Mouse (Mus musculus) ES-E14 (cell line): ENCODE measurements at regions not wholly inside any gene's neighbourhood (a gene's known extent, or its start where the extent isn't known, plus 50 kb on each side); places are given as distances from the start of the nearest gene placed in this dataset.

Experiments used
- DNase-seq: peaks from one replicate; pipeline ENCODE4 v3.0.0-alpha.2; 2013; ENCODE audit warnings: low read depth, low spot score
- H3K27ac ChIP-seq: 2 replicates; pipeline ENCODE4 v1.5.1; 2012; ENCODE audit warnings: low read depth, mild to moderate bottlenecking, low read length, moderate library complexity, mixed read lengths; ENCODE audit not compliant: poor library complexity, insufficient read depth, severe bottlenecking
- H3K36me3 ChIP-seq: 2 replicates; pipeline ENCODE4 v1.6.1; 2012; ENCODE audit warnings: mild to moderate bottlenecking, low read length, moderate library complexity, mixed read lengths; ENCODE audit not compliant: control insufficient read depth, poor library complexity, insufficient read depth, severe bottlenecking
- H3K4me1 ChIP-seq, 2 experiments: fragments of 150-350 bp in 1 of 2; sonication (generic) in 1 of 2; 2 replicates each; pipeline ENCODE4 v1.6.1; 2012; ENCODE audit warnings: low read length in 2 of 2, mild to moderate bottlenecking in 1 of 2, mixed read lengths in 1 of 2; ENCODE audit not compliant: control insufficient read depth in 2 of 2, insufficient read depth in 2 of 2, poor library complexity in 1 of 2
- H3K4me3 ChIP-seq, 2 experiments: fragments of 150-350 bp in 1 of 2; sonication (generic) in 1 of 2; 2 replicates each; pipeline ENCODE4 v1.5.1; 2012; ENCODE audit warnings: low read length in 2 of 2, low read depth in 1 of 2, mild to moderate bottlenecking in 1 of 2, mixed read lengths in 1 of 2; ENCODE audit not compliant: insufficient read depth in 1 of 2, poor library complexity in 1 of 2, severe bottlenecking in 1 of 2
- H3K9ac ChIP-seq: 2 replicates; pipeline ENCODE4 v1.6.1; 2012; ENCODE audit warnings: low read depth, mild to moderate bottlenecking, low read length, mixed read lengths; ENCODE audit not compliant: poor library complexity, insufficient read depth, severe bottlenecking
- H3K9me3 ChIP-seq: fragments of 150-350 bp; sonication (generic); 2 replicates; pipeline ENCODE4 v1.6.1; 2012; ENCODE audit warnings: low read depth, mild to moderate bottlenecking, low read length; ENCODE audit not compliant: control insufficient read depth, insufficient read depth
- CHD2 ChIP-seq: IDR thresholded peaks from 2 replicates; pipeline ENCODE4 v1.6.1; 2014; ENCODE audit warnings: mild to moderate bottlenecking, low read depth, low read length, inconsistent platforms
- HCFC1 ChIP-seq: IDR thresholded peaks from 2 replicates; pipeline ENCODE4 v1.6.1; 2012; ENCODE audit warnings: low read length, inconsistent platforms, borderline replicate concordance; ENCODE audit not compliant: insufficient read depth
- MAFK ChIP-seq: IDR thresholded peaks from 2 replicates; pipeline ENCODE4 v1.6.1; 2014; ENCODE audit warnings: mild to moderate bottlenecking, low read depth, low read length, inconsistent platforms; ENCODE audit not compliant: insufficient read depth
- ZC3H11A ChIP-seq: IDR thresholded peaks from 2 replicates; pipeline ENCODE4 v1.6.1; 2012; ENCODE audit warnings: low read depth, mild to moderate bottlenecking, inconsistent platforms, low read length, borderline replicate concordance
- ZNF384 ChIP-seq: IDR thresholded peaks from 2 replicates; pipeline ENCODE4 v1.6.1; 2012; ENCODE audit warnings: low read depth, low read length, inconsistent platforms
- in situ Hi-C, 2 experiments: fragments of 600-800 bp; cut with MboI; formaldehyde crosslinking; loops; one replicate each; pipeline ENCODE4 v1.15.1; 2025; ENCODE audit warnings: low sequenced_read_pairs in 2 of 2, inconsistent platforms in 1 of 2; ENCODE audit not compliant: unreplicated experiment in 2 of 2

GRCm38 (mm10) chr4:142876151-142876550, 336.6 kb downstream of the Prdm2 start:
- Histone ChIP-seq H3K27ac (no peak overlapping the region), H3K4me1 (no peaks in the 10 kb centered on the region), H3K9me3 (no peaks in the 10 kb centered on the region), H3K4me3 (no peak overlapping the region), H3K36me3 (no peaks in the 10 kb centered on the region), H3K9ac (no peak overlapping the region)
- in situ Hi-C loops, result no loop called here
- TF ChIP-seq MAFK (no peak), ZNF384 (no peak), HCFC1 (no peak), CHD2 (no peak), ZC3H11A (no peak)
- no peak for DNase-seq

GRCm38 (mm10) chr4:142875105-142875504, 337.7 kb downstream of the Prdm2 start:
- no peak for DNase-seq

DNA sequence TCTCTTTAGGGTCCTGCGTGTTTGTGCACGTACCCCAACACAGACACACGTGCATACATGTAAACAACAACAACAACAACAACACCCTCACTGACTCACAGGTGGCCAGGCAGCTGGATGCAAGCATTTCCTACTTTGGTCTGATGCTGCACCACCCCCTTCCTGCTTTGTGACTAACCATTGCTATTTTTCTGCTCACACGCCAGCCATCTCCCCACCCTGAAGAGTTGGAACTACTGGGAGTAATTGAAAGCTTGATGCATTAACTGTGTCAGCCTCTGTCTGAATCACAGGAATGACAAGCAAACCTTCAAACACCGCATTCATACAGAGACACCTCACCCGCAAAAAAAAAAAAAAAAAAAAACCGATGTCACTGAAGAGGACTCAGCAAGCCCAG, 346.5 kb downstream of the Prdm2 start:
- Histone ChIP-seq H3K9me3 (no peaks in the 10 kb centered on the region), H3K4me1 (no peaks in the 10 kb centered on the region), H3K36me3 (no peaks in the 10 kb centered on the region), H3K27ac (no peak overlapping the region), H3K4me3 (no peak overlapping the region), H3K9ac (no peak overlapping the region)
- no peak for TF ChIP-seq ZNF384
- no peak for TF ChIP-seq HCFC1
- TF ChIP-seq MAFK, result no peak
- TF ChIP-seq CHD2, result no peak
- no peak for TF ChIP-seq ZC3H11A
- no peak for DNase-seq
- in situ Hi-C loops, result no loop called here

More at GRCm38 (mm10) chr4:142875105-142875504, 337.7 kb downstream of the Prdm2 start:
- Histone ChIP-seq H3K9ac (no peak overlapping the region), H3K27ac (no peak overlapping the region), H3K9me3 (no peaks in the 10 kb centered on the region), H3K36me3 (no peaks in the 10 kb centered on the region), H3K4me3 (no peak overlapping the region), H3K4me1 (no peaks in the 10 kb centered on the region)
- no peak for TF ChIP-seq ZNF384
- TF ChIP-seq MAFK, result no peak
- no peak for TF ChIP-seq ZC3H11A
- TF ChIP-seq CHD2, result no peak
- no peak for TF ChIP-seq HCFC1
- in situ Hi-C loops, result no loop called here

GRCm38 (mm10) chr4:142865593-142865992, 347.2 kb downstream of the Prdm2 start:
- DNase-seq, result no peak
- TF ChIP-seq ZNF384 (no peak), MAFK (no peak), CHD2 (no peak), HCFC1 (no peak), ZC3H11A (no peak)
- H3K36me3 ChIP-seq, result no peaks in the 10 kb centered on the region
- H3K4me1 ChIP-seq, result no peaks in the 10 kb centered on the region
- in situ Hi-C loops, result no loop called here
- no peaks in the 10 kb centered on the region for H3K9me3 ChIP-seq
- no peak overlapping the region for H3K9ac ChIP-seq
- no peak overlapping the region for H3K4me3 ChIP-seq
- H3K27ac ChIP-seq, result no peak overlapping the region

DNA sequence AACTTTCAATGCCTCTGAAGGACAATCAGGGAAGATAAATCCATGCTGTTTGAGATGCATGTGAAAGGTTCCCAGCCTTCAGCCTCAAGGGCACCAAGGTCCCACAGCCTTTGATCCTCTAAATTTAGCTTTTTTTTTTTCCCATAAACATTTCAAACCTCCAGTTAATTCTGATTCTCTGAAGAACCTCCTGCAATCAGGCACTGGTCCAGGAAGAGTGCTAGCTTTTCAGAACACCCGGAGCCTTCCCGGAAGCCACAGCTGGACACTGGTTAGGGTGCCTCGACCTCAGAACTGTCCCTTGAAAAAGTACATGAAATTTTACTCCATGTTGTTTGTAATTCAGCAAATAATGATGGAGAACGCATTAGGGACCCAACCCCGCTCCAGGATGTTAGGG, 348.9 kb downstream of the Prdm2 start:
- Histone ChIP-seq H3K9ac (no peak overlapping the region), H3K36me3 (no peaks in the 10 kb centered on the region), H3K4me3 (no peak overlapping the region), H3K4me1 (no peaks in the 10 kb centered on the region), H3K9me3 (no peaks in the 10 kb centered on the region), H3K27ac (no peak overlapping the region)
- TF ChIP-seq HCFC1 (no peak), ZC3H11A (no peak), CHD2 (no peak), MAFK (no peak), ZNF384 (no peak)
- in situ Hi-C loops, result no loop called here
- no peak for DNase-seq
